Comparison of ENCODE assay signal across 8 mouse cellular contexts in genomic region chr3:30975102-30975754, GRCm38 (mm10). TPM values are rescaled to one million over a fixed set of nuclear protein-coding genes. Genes with fewer than 3 reads are reported as not detected.
DNase-seq lines count a peak whose midpoint lies in the region; ATAC-seq and TF ChIP-seq lines count a peak whose summit lies in the region.

No protein-coding gene starts in this region.

- no peak overlapping the region for H3K4me3 ChIP-seq in left cerebral cortex, adult 2 months
- no peak overlapping the region for H3K4me3 ChIP-seq in hindbrain, embryonic 11.5 days (ENCODE audit: low read depth, low read length)
- no peak overlapping the region for H3K4me3 ChIP-seq in midbrain, embryonic 13.5 days (replicated peaks)

- 41% methylated on average over 9 of the region's 9 CpGs for WGBS in hindbrain, embryonic 11.5 days
- WGBS in midbrain, embryonic 13.5 days: 39% methylated on average over 9 of the region's 9 CpGs

- no peak overlapping the region for H3K27ac ChIP-seq in left cerebral cortex, adult 2 months
- no peak overlapping the region for H3K27ac ChIP-seq in hindbrain, embryonic 11.5 days (ENCODE audit: low read depth, low read length)
- no peak overlapping the region for H3K27ac ChIP-seq in midbrain, embryonic 13.5 days

- no peaks in the 10 kb centered on the region for H3K36me3 ChIP-seq in hindbrain, embryonic 11.5 days (ENCODE audit: control insufficient read depth, insufficient read depth, low read length)
- H3K36me3 ChIP-seq in midbrain, embryonic 13.5 days: no peaks in the 10 kb centered on the region

- H3K4me2 ChIP-seq in hindbrain, embryonic 11.5 days (replicated peaks; ENCODE audit: low read depth, low read length): no peak overlapping the region
- H3K4me2 ChIP-seq in midbrain, embryonic 13.5 days (replicated peaks): no peak overlapping the region

- no peak overlapping the region for H3K9ac ChIP-seq in hindbrain, embryonic 11.5 days (ENCODE audit: low read depth, low read length)
- H3K9ac ChIP-seq in midbrain, embryonic 13.5 days (replicated peaks): no peak overlapping the region

- peak; percentile 38 to 43 for DNase-seq in left cerebral cortex, adult 2 months (ENCODE audit: extremely low spot score in 1 of 2, low spot score in 2 of 2)
- DNase-seq in left cerebral cortex, adult 11 months (ENCODE audit: low spot score): no peak
- peak; percentile 62 for DNase-seq in brain, adult 2 months (ENCODE audit: low read depth, low spot score)
- peak; percentile 83 for DNase-seq in hindbrain, embryonic 11.5 days (ENCODE audit: low spot score)
- DNase-seq in left cerebral cortex, postnatal 4 days: peak; percentile 59
- peak; percentile 42 to 66 for DNase-seq in spleen, postnatal 36 days (ENCODE audit: low spot score in 2 of 2)

- peak; percentile 68 for TF ChIP-seq CTCF in left cerebral cortex, adult 2 months (IDR thresholded peaks at IDR 0.05)

- H3K27me3 ChIP-seq in hindbrain, embryonic 11.5 days (ENCODE audit: control insufficient read depth, insufficient read depth, low read length): no peaks in the 10 kb centered on the region
- H3K27me3 ChIP-seq in midbrain, embryonic 13.5 days: no peaks in the 10 kb centered on the region

- H3K4me1 ChIP-seq in hindbrain, embryonic 11.5 days (replicated peaks; ENCODE audit: control insufficient read depth, insufficient read depth, low read length): no peaks in the 10 kb centered on the region
- H3K4me1 ChIP-seq in midbrain, embryonic 13.5 days (replicated peaks): no peaks in the 10 kb centered on the region

- intact Hi-C loops in left cerebral cortex, adult 2 months (cut with DNase I): no loop called here
- intact Hi-C loops in left cerebral cortex, postnatal 4 days (cut with DNase I): no loop called here

- ATAC-seq in erythroblast, adult 5-6 weeks (replicated peaks; ENCODE audit: low FRiP score, poor library complexity, severe bottlenecking): peak; percentile 89
- peak; percentile 62; the same call in 1 of the 2 replicates for ATAC-seq in hindbrain, embryonic 11.5 days (ENCODE audit: low FRiP score)
- peak; percentile 84 for ATAC-seq in midbrain, embryonic 13.5 days

- no peaks in the 10 kb centered on the region for H3K9me3 ChIP-seq in hindbrain, embryonic 11.5 days (ENCODE audit: control insufficient read depth, low read length)
- H3K9me3 ChIP-seq in midbrain, embryonic 13.5 days: no peaks in the 10 kb centered on the region

RNA-seq across cellular contexts. Expression of gene Phc3, which starts 6.0 kb away (rescaled TPM):
- total RNA-seq in left cerebral cortex, adult 2 months (2021): 10 to 100 TPM; 40.8 to 41.3 TPM
- 8.4 and 11.5 TPM in 2 replicates for total RNA-seq in erythroblast, adult 5-6 weeks (2015; ENCODE audit: low replicate concordance)
- 12.8 and 16.5 TPM in 2 replicates for total RNA-seq in erythroblast, adult 5-6 weeks (2017; ENCODE audit: low replicate concordance)
- 5.3 and 7.3 TPM in 2 replicates for polyA plus RNA-seq in hindbrain, embryonic 11.5 days (2014; fragmentation: Nextera tagmentation; extraction: Ambion mirVana)
- total RNA-seq in left cerebral cortex, postnatal 4 days (2021): 10 to 100 TPM; 39.2 to 39.3 TPM
- polyA plus RNA-seq in midbrain, embryonic 13.5 days (2015; fragmentation: Nextera tagmentation; extraction: Ambion mirVana): 7.0 and 7.6 TPM in 2 replicates

RNA-seq across cellular contexts. Expression of gene Prkci, which starts 20.3 kb away (rescaled TPM):
- total RNA-seq in left cerebral cortex, adult 2 months (2021): 10 to 100 TPM; 58.0 to 59.9 TPM
- 5.6 and 9.2 TPM in 2 replicates for total RNA-seq in erythroblast, adult 5-6 weeks (2015; ENCODE audit: low replicate concordance)
- 8.1 and 19.5 TPM in 2 replicates for total RNA-seq in erythroblast, adult 5-6 weeks (2017; ENCODE audit: low replicate concordance)
- 37.3 and 41.1 TPM in 2 replicates for polyA plus RNA-seq in hindbrain, embryonic 11.5 days (2014; fragmentation: Nextera tagmentation; extraction: Ambion mirVana)
- 10 to 100 TPM; 62.6 to 63.4 TPM for total RNA-seq in left cerebral cortex, postnatal 4 days (2021)
- 21.8 and 23.6 TPM in 2 replicates for polyA plus RNA-seq in midbrain, embryonic 13.5 days (2015; fragmentation: Nextera tagmentation; extraction: Ambion mirVana)
